Mouse (Mus musculus): Measurements from ENCODE around the gene Olfr301. TPM values are rescaled to one million over a fixed set of nuclear protein-coding genes. Genes with fewer than 3 reads are reported as not detected.

Olfr301 gene
- polyA plus RNA-seq (2015; fragmentation: Nextera tagmentation; extraction: Ambion mirVana), result not detected in 2 replicates

DNA sequence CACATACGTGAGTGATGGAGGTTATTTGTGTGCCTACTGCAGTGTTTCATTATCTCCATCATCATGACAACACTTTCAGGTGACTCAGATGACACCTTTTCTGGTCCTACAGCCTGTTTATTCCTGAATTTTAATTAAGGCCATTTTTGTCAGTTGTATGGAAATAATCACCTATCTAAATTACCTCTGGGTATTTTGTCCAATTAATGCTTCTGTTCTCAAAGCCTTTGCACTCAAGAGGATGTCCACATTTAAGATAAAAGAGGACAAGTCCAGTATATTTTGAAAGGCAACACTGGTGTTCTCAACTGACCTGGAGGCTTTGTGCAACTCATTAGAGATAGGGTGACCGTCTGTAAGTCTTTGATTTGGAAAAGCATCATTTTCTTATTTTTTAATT is at the start of gene Olfr301:
Olfr301 (plus strand) TSS at position 301 of the 400 bp plus-strand sequence.
- no peaks in the 10 kb centered on the region for H3K27me3 ChIP-seq
- H3K36me3 ChIP-seq, result no peaks in the 10 kb centered on the region
- H3K9me3 ChIP-seq, result no peaks in the 10 kb centered on the region
- WGBS, result 92% methylated on average over 2 of the region's 2 CpGs
- no peak for ATAC-seq (ENCODE audit: low read depth)
- H3K27ac ChIP-seq (replicated peaks), result no peak within 1 kb of the TSS
- no peak within 1 kb of the TSS for H3K9ac ChIP-seq
- no peak within 1 kb of the TSS for H3K4me3 ChIP-seq
- no peak within 1 kb of the TSS for H3K4me2 ChIP-seq
- no peaks in the 10 kb centered on the region for H3K4me1 ChIP-seq (replicated peaks)

DNA sequence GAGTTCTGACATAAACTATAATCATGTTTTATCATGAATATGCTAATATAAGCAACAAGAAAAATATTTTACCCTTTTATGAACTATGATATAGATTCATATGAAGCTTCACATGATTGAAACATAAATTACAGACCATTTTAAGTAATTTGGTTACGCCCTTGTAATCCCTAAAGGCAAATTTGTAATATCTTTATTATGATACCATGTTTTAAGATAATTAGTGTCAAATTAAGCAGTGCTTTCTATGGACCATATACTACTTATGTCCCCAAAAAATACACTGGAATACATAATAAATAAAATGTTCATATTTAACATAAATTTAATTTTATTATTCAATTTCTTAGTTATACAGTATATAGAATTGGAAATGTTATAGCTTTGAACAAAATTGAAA is 36.8 kb upstream of the Olfr301 start, which contains the start of gene Olfr305:
Olfr305 (minus strand) TSS at position 101 of the 400 bp plus-strand sequence.
- Histone ChIP-seq H3K9me3 (no peaks in the 10 kb centered on the region), H3K27me3 (no peaks in the 10 kb centered on the region), H3K9ac (no peak within 1 kb of the TSS), H3K4me2 (no peak within 1 kb of the TSS), H3K4me3 (no peak within 1 kb of the TSS), H3K36me3 (no peaks in the 10 kb centered on the region), H3K4me1 (replicated peaks) (no peaks in the 10 kb centered on the region), H3K27ac (replicated peaks) (no peak within 1 kb of the TSS)
- no peak for ATAC-seq (ENCODE audit: low read depth)
- 86% methylated on average over 1 of the region's 1 CpGs for WGBS

DNA sequence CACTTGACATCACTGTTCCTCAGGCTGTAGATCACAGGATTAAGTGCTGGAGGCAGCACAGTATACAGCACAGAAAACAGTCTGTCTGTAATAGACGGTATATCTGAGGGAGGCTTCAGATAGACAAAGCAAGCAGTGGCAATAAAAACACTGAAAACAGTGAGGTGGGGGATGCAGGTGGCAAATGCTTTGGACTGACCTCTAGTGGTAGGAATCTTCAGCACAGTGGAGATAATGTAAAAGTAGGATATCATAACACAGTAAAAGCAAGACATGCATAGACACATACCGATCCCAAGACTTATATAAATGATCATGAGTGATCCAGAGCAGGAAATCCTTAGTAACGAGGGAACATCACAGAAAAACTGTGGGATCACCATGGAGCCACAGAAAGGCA is 17.9 kb upstream of the Olfr301 start:
- H3K27me3 ChIP-seq, result no peaks in the 10 kb centered on the region

DNA sequence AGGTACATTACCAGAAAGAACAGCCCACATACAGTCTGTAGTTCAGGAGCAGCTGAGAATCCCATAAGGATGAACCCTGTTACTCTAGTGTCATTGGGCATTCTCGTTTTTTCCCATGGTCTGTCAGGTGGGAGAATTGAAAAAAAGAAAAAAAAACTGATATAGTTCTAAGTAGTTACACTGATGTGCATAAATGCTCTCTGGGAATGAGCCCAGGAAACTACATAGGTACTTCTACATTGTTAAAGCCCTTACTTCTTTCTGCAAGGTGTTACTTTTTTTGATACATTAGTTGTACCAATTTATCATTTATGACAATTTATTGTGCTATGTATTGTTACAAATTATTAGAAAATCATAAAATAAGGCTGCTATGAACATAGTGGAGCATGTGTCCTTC is 17.1 kb upstream of the Olfr301 start, which contains the start of gene Olfr304:
Olfr304 (minus strand) TSS at position 101 of the 400 bp plus-strand sequence.
- Histone ChIP-seq H3K36me3 (no peaks in the 10 kb centered on the region), H3K27ac (replicated peaks) (no peak within 1 kb of the TSS), H3K9me3 (no peaks in the 10 kb centered on the region), H3K4me2 (no peak within 1 kb of the TSS), H3K4me1 (replicated peaks) (no peaks in the 10 kb centered on the region), H3K9ac (no peak within 1 kb of the TSS), H3K4me3 (no peak within 1 kb of the TSS), H3K27me3 (no peaks in the 10 kb centered on the region)
- ATAC-seq (ENCODE audit: low read depth), result no peak
- WGBS, result 76% methylated on average over 1 of the region's 1 CpGs

More for the DNA sequence above, 17.9 kb upstream of the Olfr301 start:
- no peak overlapping the region for H3K4me3 ChIP-seq
- no peaks in the 10 kb centered on the region for H3K4me1 ChIP-seq (replicated peaks)
- no peak overlapping the region for H3K27ac ChIP-seq (replicated peaks)
- no peak for ATAC-seq (ENCODE audit: low read depth)
- no peaks in the 10 kb centered on the region for H3K36me3 ChIP-seq
- no peak overlapping the region for H3K9ac ChIP-seq
- WGBS, result 74% methylated on average over 3 of the region's 3 CpGs
- no peak overlapping the region for H3K4me2 ChIP-seq
- no peaks in the 10 kb centered on the region for H3K9me3 ChIP-seq

DNA sequence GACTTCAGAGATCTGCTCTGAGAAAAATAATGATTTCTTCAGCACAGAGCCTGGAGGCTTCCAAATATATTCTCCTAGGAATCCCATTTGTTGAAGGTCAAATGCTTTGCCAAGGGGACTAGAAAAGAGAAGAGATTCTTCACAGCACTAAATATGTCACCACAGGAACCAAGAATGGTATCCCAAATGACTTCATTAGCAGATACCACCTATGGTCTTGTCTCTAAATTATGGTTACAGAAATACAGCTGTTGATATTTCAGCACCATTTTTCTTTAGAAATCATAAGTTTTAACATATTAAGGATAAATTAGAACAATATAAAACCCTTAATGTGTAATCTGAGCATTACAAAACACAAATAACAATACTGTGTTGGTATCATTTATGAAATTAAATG is 6.0 kb upstream of the Olfr301 start, which contains the start of gene Olfr303:
Olfr303 (minus strand) TSS at position 101 of the 400 bp plus-strand sequence.
- Histone ChIP-seq H3K36me3 (no peaks in the 10 kb centered on the region), H3K4me2 (no peak within 1 kb of the TSS), H3K27ac (replicated peaks) (no peak within 1 kb of the TSS), H3K4me1 (replicated peaks) (no peaks in the 10 kb centered on the region), H3K9ac (no peak within 1 kb of the TSS), H3K4me3 (no peak within 1 kb of the TSS), H3K9me3 (no peaks in the 10 kb centered on the region), H3K27me3 (no peaks in the 10 kb centered on the region)
- ATAC-seq (ENCODE audit: low read depth), result no peak

DNA sequence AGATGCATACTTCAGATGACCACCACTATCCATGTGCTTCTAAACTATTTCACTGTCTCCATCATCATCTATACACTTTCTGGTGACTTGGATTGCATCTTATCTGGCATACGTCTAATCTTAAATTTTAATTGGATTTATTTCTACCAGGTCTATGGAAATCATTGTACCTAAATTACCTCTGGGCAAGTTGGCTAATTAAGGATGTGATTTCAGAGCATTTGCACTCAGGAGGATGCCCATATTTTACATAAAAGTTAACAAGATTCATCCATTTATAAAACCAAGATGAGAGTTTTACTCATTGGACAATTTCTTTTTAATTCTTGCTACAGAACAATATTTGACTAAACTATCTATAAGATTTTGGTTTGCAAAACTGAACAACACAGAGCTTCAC is 56.0 kb downstream of the Olfr301 start, which contains the start of gene Olfr299:
Olfr299 (plus strand) TSS at position 301 of the 400 bp plus-strand sequence.
- no peaks in the 10 kb centered on the region for H3K27me3 ChIP-seq
- no peak within 1 kb of the TSS for H3K4me3 ChIP-seq
- no peaks in the 10 kb centered on the region for H3K36me3 ChIP-seq
- no peak for ATAC-seq (ENCODE audit: low read depth)
- H3K4me2 ChIP-seq, result no peak within 1 kb of the TSS
- H3K9ac ChIP-seq, result no peak within 1 kb of the TSS
- 81% methylated on average over 1 of the region's 1 CpGs for WGBS
- no peak within 1 kb of the TSS for H3K27ac ChIP-seq (replicated peaks)
- no peaks in the 10 kb centered on the region for H3K4me1 ChIP-seq (replicated peaks)
- H3K9me3 ChIP-seq, result no peaks in the 10 kb centered on the region

Other genes with a start within 250 kb of the Olfr301 start
- not detected in 2 replicates for gene Vmn2r75, start 232.1 kb upstream of the Olfr301 start, polyA plus RNA-seq (2015; fragmentation: Nextera tagmentation; extraction: Ambion mirVana)
- not detected in 2 replicates for gene Vmn2r76, start 157.5 kb upstream of the Olfr301 start, polyA plus RNA-seq (2015; fragmentation: Nextera tagmentation; extraction: Ambion mirVana)
- not detected in 2 replicates for gene Olfr310, start 126.7 kb upstream of the Olfr301 start, polyA plus RNA-seq (2015; fragmentation: Nextera tagmentation; extraction: Ambion mirVana)
- gene Olfr309, start 90.1 kb upstream of the Olfr301 start, polyA plus RNA-seq (2015; fragmentation: Nextera tagmentation; extraction: Ambion mirVana), result not detected in 2 replicates
- not detected in 2 replicates for gene Olfr308, start 78.2 kb upstream of the Olfr301 start, polyA plus RNA-seq (2015; fragmentation: Nextera tagmentation; extraction: Ambion mirVana)
- gene Olfr307, start 66.3 kb upstream of the Olfr301 start, polyA plus RNA-seq (2015; fragmentation: Nextera tagmentation; extraction: Ambion mirVana), result not detected in 2 replicates
- gene Olfr305, start 36.9 kb upstream of the Olfr301 start, polyA plus RNA-seq (2015; fragmentation: Nextera tagmentation; extraction: Ambion mirVana), result not detected in 2 replicates
- gene Olfr304, start 17.2 kb upstream of the Olfr301 start, polyA plus RNA-seq (2015; fragmentation: Nextera tagmentation; extraction: Ambion mirVana), result not detected in 2 replicates
- gene Olfr303, start 6.1 kb upstream of the Olfr301 start, polyA plus RNA-seq (2015; fragmentation: Nextera tagmentation; extraction: Ambion mirVana), result not detected in 2 replicates
- not detected in 2 replicates for gene Olfr299, start 56.1 kb downstream of the Olfr301 start, polyA plus RNA-seq (2015; fragmentation: Nextera tagmentation; extraction: Ambion mirVana)
- gene Olfr298, start 88.6 kb downstream of the Olfr301 start, polyA plus RNA-seq (2015; fragmentation: Nextera tagmentation; extraction: Ambion mirVana), result not detected in 2 replicates
- not detected in 2 replicates for gene Olfr297, start 116.1 kb downstream of the Olfr301 start, polyA plus RNA-seq (2015; fragmentation: Nextera tagmentation; extraction: Ambion mirVana)
- not detected in 2 replicates for gene Olfr295, start 180.0 kb downstream of the Olfr301 start, polyA plus RNA-seq (2015; fragmentation: Nextera tagmentation; extraction: Ambion mirVana)
- gene Olfr294, start 212.8 kb downstream of the Olfr301 start, polyA plus RNA-seq (2015; fragmentation: Nextera tagmentation; extraction: Ambion mirVana), result not detected in 2 replicates
- gene Olfr293, start 245.2 kb downstream of the Olfr301 start, polyA plus RNA-seq (2015; fragmentation: Nextera tagmentation; extraction: Ambion mirVana), result not detected in 2 replicates

Data from neural tube, embryonic 13.5 days (tissue).